Mouse (Mus musculus) MN1 (cell line): ENCODE data around the gene Pacrg.

Experiments used
- DNase-seq: peaks from one replicate; pipeline ENCODE4 v3.0.0-alpha.2; 2016; ENCODE audit warnings: low spot score

Pacrg gene

DNA sequence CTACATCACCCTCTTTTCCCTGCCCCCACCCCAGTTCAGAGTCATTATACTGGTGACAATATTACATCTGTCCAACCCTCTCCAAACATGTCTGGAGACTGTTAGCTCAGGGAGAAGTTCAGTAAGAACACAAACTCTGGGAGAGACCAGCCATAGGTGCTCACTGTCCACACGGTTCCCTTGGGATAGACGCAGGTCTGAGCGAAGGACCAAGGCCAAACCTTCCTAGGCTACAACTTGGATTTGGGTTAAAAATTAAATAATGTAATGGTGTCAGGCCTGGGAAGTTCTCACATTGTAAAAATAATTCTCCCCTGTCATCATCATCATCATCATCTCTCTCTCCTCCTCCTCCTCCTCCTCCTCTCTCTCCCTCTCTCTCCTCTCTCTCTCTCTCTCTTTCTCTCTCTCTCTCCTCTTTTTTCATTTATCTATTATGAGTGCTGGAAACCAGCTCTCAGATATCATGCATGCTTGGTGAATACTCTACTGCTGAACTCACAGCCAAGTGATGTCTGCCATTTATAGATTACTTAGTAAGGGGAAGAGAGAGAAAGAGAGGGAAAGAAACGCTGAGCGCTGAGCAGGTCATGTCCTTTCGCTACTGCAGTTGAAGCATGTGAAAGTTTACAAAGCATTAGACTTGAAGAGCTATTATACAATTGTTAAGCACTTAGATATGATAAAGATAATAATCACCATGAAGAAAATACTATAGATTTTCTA lies 215.2 kb downstream of the Pacrg start:
- DNase-seq: no peak

DNA sequence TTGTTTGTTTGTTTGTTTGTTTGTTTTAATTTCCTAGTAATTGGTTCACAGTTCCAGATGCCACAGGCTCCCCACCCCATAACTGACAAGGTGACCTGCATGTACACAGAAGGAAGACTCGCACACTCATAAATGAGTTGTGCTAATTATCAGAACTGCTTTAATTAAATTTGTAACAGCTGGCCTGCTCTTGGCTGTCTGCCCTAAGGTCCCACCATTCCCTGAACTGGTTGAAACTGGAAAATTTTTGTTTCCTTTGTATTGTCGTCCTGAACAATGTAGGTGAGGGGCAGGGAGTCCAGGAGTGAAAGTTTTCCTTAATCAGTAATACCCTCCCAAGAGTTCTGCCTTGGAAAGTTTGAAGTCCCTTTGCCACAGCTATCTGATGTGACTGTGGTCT lies 219.5 kb downstream of the Pacrg start:
- no peak for DNase-seq

DNA sequence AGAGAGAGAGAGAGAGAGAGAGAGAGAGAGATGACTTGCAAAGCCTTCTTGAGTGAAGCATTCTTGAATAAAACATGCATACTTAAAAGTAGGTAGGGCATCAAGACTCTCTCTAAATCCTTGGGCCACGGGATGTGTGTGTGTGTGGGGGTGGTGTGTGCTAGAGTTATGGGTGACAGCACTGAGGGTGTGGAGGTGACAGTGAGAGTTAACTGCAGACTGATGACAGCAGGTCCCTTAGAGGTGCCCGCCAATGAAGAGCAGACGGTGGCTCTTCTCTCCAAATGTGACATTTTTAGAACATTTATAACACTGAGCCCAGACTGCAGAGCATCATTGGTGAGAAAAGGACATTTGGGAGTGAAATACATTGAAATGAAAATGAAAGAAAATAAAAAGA lies 220.2 kb downstream of the Pacrg start:
- no peak for DNase-seq

DNA sequence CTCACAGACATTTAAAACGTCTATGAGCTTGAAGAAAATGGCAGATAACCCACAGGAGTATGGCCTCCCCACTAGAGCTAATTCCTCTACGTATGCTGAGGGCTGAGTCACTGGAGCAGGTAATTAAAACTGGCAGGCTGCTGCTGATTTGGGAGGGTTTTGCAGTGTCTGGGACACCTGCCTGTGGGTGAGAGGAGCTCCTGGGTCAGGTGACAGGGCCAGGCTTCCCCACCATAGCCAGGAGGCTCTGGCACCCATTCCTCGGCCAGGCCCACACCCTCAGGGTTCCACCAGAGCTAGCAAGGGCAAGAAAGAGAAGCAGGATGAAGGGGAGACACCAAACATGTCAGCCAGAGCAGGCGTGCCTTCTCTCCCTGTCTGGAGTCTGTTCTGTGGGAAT lies 222.5 kb downstream of the Pacrg start:
- DNase-seq: no peak

DNA sequence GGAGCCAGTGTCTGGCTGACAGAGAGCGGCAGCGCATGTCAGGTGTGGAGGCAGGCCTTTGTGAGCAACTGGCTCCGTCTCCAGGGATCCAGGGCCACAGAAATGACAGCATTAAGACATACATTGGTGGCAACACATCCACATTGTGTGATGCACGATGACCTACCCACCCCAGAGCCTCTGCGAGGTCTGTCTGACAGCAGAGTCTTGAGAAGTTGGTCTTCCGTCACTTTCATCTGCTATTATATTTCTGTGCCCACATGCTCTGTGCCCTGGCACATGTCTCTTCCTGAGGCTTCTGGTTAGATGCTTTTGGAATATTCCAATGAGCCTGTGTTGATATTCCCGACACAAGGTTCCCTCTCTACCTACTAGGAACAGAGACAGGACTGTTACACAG lies 224.5 kb downstream of the Pacrg start:
- no peak for DNase-seq

DNA sequence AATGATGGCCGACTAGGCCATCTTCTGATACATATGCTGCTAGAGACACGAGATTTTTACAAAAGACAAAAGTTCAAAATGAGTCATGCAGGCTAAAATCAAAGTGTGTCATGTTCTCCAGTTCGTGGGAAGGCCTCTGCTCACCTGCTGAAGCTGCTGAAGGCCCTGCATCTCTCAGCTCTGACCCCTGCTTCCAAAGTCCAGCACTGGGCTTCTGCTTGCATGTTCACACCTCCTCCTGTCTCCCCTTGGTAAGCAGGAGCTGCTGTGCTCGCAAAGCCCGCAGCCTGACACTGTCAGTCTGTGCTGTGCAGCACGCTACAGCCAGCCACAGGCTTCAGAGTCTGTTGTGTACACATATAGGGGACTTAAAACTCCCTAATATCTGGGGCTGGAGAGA lies 225.4 kb downstream of the Pacrg start:
- DNase-seq: no peak

DNA sequence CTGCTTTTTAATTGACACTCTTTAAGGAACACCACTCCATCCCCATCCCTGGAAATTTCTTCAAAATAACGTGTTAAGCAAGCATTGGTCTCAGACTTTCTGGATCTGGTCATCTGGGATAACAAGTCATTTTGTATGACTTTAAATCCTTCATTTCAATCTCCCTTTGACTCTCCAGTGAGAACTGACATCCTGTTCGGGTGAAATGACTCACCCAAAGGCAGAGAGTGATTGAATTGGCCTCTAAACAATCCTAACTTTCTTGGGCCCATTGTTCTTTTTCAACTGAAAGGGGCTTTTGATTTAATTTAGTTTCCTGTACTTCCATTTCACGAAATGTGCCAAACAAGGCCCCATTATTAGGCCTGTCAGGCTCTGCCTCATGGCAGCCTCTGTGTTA lies 228.5 kb downstream of the Pacrg start:
- no peak for DNase-seq

DNA sequence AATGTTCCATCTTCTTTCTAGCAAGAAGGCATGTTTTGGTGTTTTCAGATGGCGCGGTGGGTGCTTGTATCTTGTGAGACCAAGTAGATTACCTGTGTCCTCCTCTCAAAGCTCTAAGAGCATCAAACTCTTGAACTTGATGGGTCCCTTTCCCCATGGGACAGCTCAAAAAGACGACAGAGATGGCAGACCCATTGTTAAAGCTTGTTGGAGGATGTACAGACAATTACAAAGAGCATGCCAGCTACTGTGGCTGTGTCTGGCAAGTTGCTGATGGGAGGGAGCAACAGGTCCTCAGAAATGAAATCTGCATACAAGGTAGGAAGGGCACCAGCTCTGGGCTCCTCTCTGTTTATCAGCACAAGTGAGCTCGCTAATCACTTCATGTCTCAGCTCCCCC lies 232.0 kb downstream of the Pacrg start:
- no peak for DNase-seq

DNA sequence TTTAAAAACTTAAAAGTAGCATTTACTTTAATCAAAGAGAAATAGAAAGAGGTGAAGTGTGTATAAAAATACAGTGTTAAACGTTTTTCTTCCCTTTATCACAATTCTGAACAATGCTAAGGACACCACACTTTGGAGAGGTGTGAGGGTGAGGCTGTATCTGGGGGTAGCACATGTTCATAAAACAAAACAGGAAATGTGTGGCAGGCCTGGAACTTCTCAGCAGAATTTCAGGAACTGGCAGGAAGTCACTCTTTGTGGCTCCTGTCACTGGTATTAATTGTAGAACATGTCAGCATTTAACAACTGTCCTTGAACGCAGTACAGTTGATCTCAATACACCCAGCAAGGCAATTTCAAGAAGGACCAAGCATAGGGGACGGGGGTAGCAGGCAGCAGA lies 234.0 kb downstream of the Pacrg start:
- DNase-seq: no peak

DNA sequence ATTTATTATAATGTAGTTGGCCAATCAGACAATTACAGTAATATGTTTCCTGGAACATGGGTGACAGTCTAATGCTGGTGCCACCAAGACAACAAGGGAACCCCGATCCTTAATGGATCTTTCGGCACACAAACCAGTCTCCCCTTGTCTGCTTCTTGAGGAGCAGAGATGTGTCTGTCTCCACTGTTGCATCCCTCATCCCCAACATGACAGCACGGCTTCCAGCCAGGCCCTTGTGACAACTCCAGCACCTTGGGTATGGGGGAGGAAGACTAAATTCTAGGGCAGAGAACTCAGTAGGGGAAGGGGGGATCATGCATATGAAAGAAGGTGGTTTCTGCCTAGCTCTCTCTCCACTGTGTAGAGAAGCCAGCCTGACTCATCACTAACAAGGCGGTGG lies 242.4 kb downstream of the Pacrg start:
- no peak for DNase-seq

DNA sequence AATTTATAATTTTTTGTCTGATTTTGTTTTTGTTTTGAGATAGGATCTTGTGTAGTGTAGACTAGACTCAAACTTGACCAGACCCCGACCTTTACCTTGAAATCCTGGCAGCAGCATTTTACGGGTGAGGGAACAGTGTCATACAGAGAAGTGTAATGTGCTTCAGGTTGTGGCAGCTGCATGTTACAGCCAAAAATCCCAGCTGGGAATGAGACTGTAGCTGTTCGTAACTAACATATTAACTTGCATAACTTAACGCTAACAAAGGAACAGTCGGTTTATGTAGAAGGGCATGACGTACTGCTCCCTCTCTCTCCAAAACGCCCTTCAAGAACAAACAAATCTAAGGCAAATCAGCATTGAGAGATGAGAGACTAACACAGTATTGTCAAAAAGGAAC lies 250.5 kb downstream of the Pacrg start:
- DNase-seq: no peak

DNA sequence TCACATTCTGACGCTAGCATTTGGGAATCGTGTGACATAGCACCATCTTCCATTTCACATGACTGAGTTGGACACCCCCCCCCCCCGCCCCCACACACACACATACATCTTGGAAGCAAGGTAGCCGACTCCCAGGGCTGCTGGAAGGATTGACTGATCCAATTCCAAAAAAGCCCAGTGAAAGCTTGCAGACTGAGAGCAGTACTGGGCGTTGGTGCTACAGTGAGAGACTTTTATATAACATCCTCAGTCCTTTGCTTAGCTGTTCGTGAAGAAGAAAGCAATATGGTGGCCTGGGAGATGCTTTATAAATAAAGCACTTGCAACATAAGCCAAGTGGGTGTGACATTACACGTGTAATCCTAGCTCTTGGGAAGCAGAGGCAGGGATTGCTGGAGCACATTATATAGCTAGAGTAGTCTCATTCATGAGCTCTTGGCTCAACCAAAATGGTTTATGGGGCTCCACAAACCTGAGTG lies 251.2 kb downstream of the Pacrg start:
- no peak for DNase-seq

DNA sequence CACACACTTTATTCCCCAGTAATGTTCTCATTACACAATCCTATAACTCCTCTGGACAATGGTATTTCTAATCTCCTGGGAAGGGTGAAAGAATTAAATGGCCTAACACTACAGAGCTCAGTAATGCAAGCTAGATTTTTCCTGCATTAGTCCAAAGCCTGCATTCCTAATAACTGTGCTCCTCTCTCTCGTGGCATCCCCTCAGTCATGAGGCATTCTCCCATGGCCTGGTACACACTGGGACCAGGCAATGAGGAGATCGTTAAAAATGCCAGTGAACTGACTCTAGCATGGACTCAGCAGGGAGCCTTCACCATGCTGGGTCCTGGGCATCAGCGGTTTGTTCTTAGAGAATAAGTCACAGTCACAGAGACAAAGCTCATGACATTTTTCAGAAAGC lies 256.8 kb downstream of the Pacrg start:
- no peak for DNase-seq

DNA sequence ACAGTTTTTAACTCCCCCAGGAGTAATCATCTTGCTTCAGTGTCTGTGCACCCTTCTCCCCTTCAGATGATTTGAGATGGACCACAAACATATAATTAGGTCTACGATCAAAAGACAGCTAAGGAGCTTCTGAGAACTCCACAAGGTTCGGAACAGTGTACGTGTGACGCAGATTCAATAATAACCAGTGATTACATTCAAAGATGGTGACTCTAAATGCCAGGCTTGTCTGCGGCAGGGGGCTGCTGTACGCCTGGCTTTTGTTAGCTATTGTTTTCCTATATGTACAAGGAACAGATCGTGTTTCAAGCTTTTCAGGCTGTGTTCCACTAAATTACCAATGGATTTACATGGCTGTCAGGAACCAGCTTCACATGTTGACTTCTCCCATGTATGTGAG lies 264.8 kb downstream of the Pacrg start:
- DNase-seq: no peak

DNA sequence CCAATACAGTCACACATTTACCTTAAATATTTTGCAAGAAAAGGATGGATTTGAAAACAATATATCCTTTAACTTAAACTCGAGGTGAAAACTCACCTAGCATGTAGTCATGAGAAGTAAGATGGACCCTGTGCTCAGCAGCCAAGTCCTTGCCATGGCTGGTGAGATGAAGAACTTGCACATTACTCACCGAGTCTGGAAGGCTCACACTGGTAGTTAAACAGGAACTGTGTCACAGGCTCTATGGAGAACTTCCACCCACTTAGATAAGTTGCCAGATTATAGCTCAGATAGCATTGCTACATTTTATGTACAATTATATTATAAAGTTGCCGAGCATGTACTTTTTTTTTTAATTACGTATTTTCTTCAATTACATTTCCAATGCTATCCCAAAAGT lies 267.7 kb downstream of the Pacrg start:
- DNase-seq: no peak

DNA sequence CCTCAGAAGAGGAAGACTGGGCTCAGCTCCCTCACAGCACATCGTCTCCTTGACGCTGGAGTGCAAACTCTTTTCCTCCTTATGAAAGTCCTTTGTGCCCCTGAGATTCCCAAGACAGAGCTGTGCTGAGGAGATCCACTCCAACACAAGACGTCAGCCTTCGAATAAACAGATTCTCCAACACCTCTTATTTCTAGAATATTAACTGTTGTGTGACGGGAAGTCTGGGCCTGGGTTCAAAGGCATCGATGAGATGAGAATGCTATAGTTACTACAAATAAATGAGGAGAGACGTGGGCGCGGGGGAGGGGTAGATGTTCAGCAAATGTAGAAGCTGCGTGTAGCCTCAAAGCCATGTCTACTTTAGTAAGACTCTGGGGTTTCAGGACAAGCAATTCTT lies 270.8 kb downstream of the Pacrg start:
- DNase-seq: no peak

DNA sequence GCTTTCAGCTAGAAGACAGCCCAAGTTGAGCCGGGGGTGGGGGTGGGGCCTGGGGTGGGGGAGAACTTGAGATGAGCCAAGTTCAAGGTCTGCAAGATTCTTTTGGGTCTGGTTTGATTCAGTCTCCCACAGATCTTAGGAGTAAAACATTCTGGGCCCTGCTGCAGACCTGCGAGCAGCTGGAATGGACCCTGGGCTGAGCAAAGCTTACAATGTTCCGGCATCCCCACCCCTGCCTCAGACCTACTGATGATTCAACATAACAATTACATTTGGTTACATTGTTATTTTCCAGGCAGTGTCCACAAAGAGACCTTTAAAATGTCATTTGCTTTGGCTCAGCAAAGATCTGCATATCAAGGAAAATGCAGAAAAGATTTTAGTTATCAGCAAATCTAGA lies 272.7 kb downstream of the Pacrg start:
- no peak for DNase-seq

DNA sequence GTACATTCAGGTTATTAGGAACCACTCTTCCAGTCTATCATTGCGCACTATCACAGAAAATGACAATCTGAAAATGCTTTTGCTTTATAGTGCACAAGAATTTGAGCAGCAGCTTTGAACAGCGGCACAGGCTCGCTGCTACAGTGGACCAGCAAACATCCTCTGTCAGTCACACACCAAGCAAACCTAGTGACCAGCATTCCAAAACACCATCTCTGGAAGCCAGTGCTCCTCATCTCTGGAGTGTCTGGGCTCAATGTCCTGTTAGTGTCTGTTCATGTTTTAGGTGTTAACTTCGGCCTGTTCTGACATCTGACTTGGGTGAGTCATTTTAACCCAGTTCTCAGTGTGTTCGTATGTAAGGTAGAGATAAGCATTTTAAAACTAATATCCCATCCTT lies 275.9 kb downstream of the Pacrg start:
- DNase-seq: no peak

DNA sequence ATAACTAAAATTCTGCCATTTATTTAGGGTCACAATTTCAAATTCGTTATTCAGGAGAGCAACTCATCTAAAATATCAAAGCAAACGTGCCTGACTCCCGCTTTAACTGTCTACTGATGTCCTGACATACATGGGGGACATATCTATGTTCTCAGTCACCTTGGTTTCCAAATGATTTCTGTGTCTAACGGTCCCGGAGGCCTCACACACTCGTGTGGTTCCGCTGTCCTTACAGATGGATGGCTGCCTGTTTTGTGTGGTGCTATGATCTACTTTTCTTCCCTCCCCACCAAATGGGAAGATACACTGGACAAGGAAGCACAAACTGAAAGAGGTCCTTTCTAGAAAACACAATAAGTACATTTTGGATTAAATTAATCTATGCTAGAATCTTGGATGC lies 277.2 kb downstream of the Pacrg start:
- DNase-seq: no peak

DNA sequence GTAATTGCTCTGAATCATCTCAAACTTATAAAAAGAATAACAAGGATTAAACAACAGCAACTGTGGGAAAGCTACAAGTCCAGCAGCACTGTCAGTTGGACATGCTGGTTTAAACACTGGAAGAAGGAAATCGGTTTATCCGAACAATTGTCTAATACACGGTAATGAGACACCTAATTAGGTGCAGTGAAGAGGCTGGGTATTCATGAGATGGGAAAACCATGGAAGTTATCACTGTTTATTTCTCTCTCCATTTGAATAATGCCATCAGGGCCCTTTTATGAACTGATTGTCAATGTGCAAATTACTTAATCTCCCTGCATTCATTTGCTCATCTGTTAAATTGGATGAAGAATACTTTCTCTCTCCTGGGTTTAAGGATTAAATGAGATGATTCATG lies 280.1 kb downstream of the Pacrg start:
- no peak for DNase-seq

DNA sequence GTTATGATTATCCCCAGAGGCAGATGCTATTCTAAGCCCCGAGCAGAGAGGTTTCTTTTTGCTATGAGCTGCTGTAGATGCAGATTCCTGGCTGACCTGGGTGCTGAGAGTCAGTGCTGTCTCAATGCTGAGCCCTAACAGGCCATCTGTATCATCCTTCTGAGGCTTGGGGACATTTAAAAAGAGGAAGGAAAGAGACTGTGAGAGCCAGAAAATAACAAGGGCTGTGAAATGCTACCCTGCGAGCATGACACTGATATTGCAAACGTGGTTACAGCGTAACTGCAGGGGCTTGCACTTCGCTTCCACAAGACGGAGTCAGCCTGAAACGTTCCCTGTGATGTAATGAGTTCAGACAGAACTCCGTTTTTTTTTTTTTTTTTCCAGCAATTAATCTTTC lies 281.4 kb downstream of the Pacrg start:
- DNase-seq: no peak

DNA sequence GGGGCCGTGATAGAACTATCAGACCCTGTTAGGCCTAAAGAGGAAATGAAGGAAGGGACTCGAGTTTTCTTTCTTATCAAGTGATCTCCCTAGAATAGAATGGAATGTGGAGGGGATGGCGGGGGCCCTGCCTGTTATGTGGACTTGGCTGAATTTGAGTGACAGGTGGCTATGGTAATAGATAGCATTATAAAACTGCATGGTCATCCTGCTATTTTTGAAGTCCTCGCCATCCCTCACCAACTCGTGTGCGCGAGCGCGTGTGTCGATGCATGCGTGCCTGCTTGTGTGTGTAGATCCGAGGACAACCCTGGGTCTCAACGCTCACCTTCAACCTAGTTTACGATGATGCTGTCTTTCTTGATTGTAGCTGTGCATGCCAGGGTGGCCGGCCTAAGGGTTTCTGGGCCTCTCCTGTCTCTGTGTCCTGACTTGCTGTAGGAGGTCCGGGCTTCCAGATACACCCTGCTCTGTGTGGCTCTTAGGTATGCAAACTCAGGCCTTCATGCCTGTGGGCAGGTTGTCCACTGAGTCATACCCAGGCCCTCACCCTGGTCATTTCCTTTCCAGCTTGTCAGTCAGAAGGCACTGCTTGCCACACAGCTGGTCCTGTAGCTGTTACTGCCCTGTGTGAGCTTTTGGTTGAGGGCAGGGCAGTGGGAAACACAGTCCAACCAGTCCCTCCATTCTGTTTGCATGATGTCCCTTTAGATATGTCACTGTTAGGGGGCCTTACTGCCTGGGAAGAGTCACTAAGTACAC lies 287.6 kb downstream of the Pacrg start:
- no peak for DNase-seq

DNA sequence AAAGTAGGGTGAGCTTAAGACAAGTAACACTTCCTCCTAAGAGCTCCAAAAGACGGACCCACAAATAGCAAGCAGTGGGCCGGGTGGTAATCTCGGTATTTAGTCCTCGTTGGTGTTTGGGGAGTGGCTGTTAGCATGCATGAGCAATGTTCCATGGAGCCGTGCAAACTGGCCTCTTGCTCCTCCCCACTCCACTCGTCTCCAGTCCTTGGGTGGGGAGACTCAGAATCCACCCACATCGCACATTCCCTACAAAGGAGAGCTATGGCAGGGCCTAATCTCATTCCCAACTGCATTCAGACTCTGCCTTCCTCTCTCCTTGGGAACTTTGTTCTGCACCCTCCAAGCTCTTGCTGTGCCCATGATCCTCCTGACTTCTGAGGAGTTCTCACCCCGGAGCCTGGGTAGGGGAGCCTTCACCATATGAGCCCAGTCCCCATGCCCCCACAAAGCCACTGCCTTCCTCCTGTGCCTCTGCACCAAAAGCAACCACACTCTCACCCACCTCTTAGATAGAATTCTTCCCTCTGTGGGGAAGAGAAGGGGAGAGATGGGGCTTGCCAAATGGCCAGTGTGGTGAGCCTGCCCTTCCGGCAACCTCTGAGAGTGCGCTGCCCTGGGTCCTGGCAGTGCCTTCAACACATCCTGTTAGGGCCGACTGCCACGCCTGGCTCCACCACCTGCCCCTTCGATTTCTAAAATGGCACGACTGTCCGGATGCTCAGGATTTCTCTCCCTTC lies 289.2 kb downstream of the Pacrg start:
- no peak for DNase-seq
